Comparison of ENCODE assay signal across 9 mouse cellular contexts in genomic region chr7:118296856-118297518, GRCm38 (mm10). TPM values are rescaled to one million over a fixed set of nuclear protein-coding genes. Genes with fewer than 3 reads are reported as not detected.
DNase-seq lines count a peak whose midpoint lies in the region; ATAC-seq and TF ChIP-seq lines count a peak whose summit lies in the region.
"Had no signal": no experiment of that assay in that cellular context is flagged by ENCODE, and none has a peak within 500 bp of the region (broad histone marks: within the 10 kb centered on the region; RNA-seq: fewer than 3 reads in every experiment).

No protein-coding gene starts in this region.

- no peak overlapping the region for H3K27ac ChIP-seq in kidney, embryonic 14.5 days (ENCODE audit: low read depth, low read length)
- no peak overlapping the region for H3K27ac ChIP-seq in kidney, adult 2 months (ENCODE audit: insufficient read depth, low read depth, low read length)
- H3K27ac ChIP-seq in cerebellum, adult 2 months (ENCODE audit: insufficient read depth, low read length) = peak overlapping the region; percentile 62
- no peak overlapping the region for H3K27ac ChIP-seq in forebrain, embryonic 16.5 days (ENCODE audit: low read length)
- no peak overlapping the region for H3K27ac ChIP-seq in midbrain, embryonic 15.5 days
- H3K27ac ChIP-seq: liver, embryonic 14.5 days had no signal

- 0 out of 2 replicates have a peak overlapping the region, but pooled peaks have one; percentile 11 for H3K4me2 ChIP-seq in kidney, embryonic 14.5 days (replicated peaks; ENCODE audit: low read depth, low read length)
- peak overlapping the region; percentile 29; the same call in 1 of the 2 replicates for H3K4me2 ChIP-seq in forebrain, embryonic 16.5 days (ENCODE audit: low read length)
- H3K4me2 ChIP-seq in midbrain, embryonic 15.5 days = peak overlapping the region; percentile 40

- H3K9me3 ChIP-seq in kidney, embryonic 14.5 days (ENCODE audit: control insufficient read depth, low read length) = no peaks in the 10 kb centered on the region
- H3K9me3 ChIP-seq in forebrain, embryonic 16.5 days (ENCODE audit: control insufficient read depth, low read length) = peaks cover 3% of the 10 kb centered on the region; the same call in 1 of the 2 replicates
- no peaks in the 10 kb centered on the region for H3K9me3 ChIP-seq in midbrain, embryonic 15.5 days

- no peak for ATAC-seq in kidney, embryonic 14.5 days (ENCODE audit: low FRiP score, low TSS enrichment)
- ATAC-seq in forebrain, embryonic 16.5 days = peak; percentile 26; the same call in 1 of the 2 replicates
- peak; percentile 18 for ATAC-seq in midbrain, embryonic 15.5 days (replicated peaks)

- H3K9ac ChIP-seq in kidney, embryonic 14.5 days (ENCODE audit: low read depth, low read length) = no peak overlapping the region
- no peak overlapping the region; the same call in 1 of the 2 replicates for H3K9ac ChIP-seq in forebrain, embryonic 16.5 days (replicated peaks; ENCODE audit: low read depth, low read length)
- no peak overlapping the region for H3K9ac ChIP-seq in midbrain, embryonic 15.5 days
- H3K9ac ChIP-seq: liver, embryonic 14.5 days had no signal

- H3K4me3 ChIP-seq in kidney, embryonic 14.5 days (ENCODE audit: low read length) = no peak overlapping the region
- H3K4me3 ChIP-seq in kidney, adult 2 months (ENCODE audit: insufficient read depth, low read depth, low read length) = no peak overlapping the region
- no peak overlapping the region for H3K4me3 ChIP-seq in cerebellum, adult 2 months (replicated peaks; ENCODE audit: insufficient read depth, low read depth, low read length)
- 0 out of 2 replicates have a peak overlapping the region, but pooled peaks have one; percentile 9 for H3K4me3 ChIP-seq in forebrain, embryonic 16.5 days (replicated peaks; ENCODE audit: low read length)
- H3K4me3 ChIP-seq in midbrain, embryonic 15.5 days = 0 out of 2 replicates have a peak overlapping the region, but pooled peaks have one; percentile 15

- H3K36me3 ChIP-seq in kidney, embryonic 14.5 days (ENCODE audit: control insufficient read depth, insufficient read depth, low read length) = no peaks in the 10 kb centered on the region
- no peaks in the 10 kb centered on the region for H3K36me3 ChIP-seq in kidney, adult 2 months (ENCODE audit: control insufficient read depth, insufficient read depth, low read length)
- no peaks in the 10 kb centered on the region for H3K36me3 ChIP-seq in forebrain, embryonic 16.5 days (ENCODE audit: control insufficient read depth, insufficient read depth)
- no peaks in the 10 kb centered on the region for H3K36me3 ChIP-seq in midbrain, embryonic 15.5 days (replicated peaks)

- H3K27me3 ChIP-seq in kidney, embryonic 14.5 days (ENCODE audit: control insufficient read depth, insufficient read depth, low read length) = no peaks in the 10 kb centered on the region
- no peaks in the 10 kb centered on the region for H3K27me3 ChIP-seq in kidney, adult 2 months (replicated peaks; ENCODE audit: control insufficient read depth, insufficient read depth, low read length)
- no peaks in the 10 kb centered on the region for H3K27me3 ChIP-seq in cerebellum, adult 2 months (ENCODE audit: control insufficient read depth, insufficient read depth, low read length)
- no peaks in the 10 kb centered on the region for H3K27me3 ChIP-seq in forebrain, embryonic 16.5 days (replicated peaks; ENCODE audit: control insufficient read depth, insufficient read depth, low read length)
- no peaks in the 10 kb centered on the region for H3K27me3 ChIP-seq in midbrain, embryonic 15.5 days (replicated peaks)

- no peak for TF ChIP-seq POLR2A in kidney, adult 2 months (IDR thresholded peaks at IDR 0.05; ENCODE audit: low read depth, low read length)
- TF ChIP-seq POLR2A in cerebellum, adult 2 months (IDR thresholded peaks at IDR 0.05; ENCODE audit: borderline replicate concordance, insufficient read depth, low read length) = peak; percentile 9; the same call in 1 of the 2 replicates

- no peak for DNase-seq in kidney, adult 2 months
- DNase-seq in cerebellum, adult 2 months = peak; percentile 71 to 75
- DNase-seq in left cerebral cortex, postnatal 25 days (ENCODE audit: low spot score in 2 of 2) = no peak
- no peak for DNase-seq in gastrocnemius, adult 18-20 months (ENCODE audit: low spot score)
- DNase-seq in testis, postnatal 10 days (ENCODE audit: low spot score) = no peak

- TF ChIP-seq CTCF in kidney, adult 2 months (conservative IDR thresholded peaks at IDR 0.05; ENCODE audit: insufficient read depth, insufficient read length, low read depth, low read length) = no peak
- TF ChIP-seq CTCF in cerebellum, adult 2 months (IDR thresholded peaks at IDR 0.05; ENCODE audit: borderline replicate concordance, insufficient read depth, low read depth, low read length) = no peak

- WGBS in kidney, embryonic 14.5 days = 60% methylated on average over 14 of the region's 14 CpGs
- 71% methylated on average over 14 of the region's 14 CpGs for WGBS in kidney, adult 2 months
- 24% methylated on average over 14 of the region's 14 CpGs for WGBS in cerebellum, adult 2 months
- 59% methylated on average over 14 of the region's 14 CpGs for WGBS in forebrain, embryonic 16.5 days
- WGBS in midbrain, embryonic 15.5 days = 52% methylated on average over 14 of the region's 14 CpGs

- intact Hi-C loops in left cerebral cortex, postnatal 25 days (cut with DNase I) = loop anchor here (5.0 kb wide), 2 partner anchors 55 to 170 kb away; partner anchors contain the start of genes Arl6ip1 and Smg1

- no peaks in the 10 kb centered on the region for H3K4me1 ChIP-seq in kidney, embryonic 14.5 days (ENCODE audit: control insufficient read depth, insufficient read depth, low read length)
- no peaks in the 10 kb centered on the region for H3K4me1 ChIP-seq in kidney, adult 2 months (ENCODE audit: control insufficient read depth, insufficient read depth, low read length)
- peaks cover 5% of the 10 kb centered on the region for H3K4me1 ChIP-seq in cerebellum, adult 2 months (ENCODE audit: control insufficient read depth, insufficient read depth, low read length)
- peaks cover 3% of the 10 kb centered on the region for H3K4me1 ChIP-seq in forebrain, embryonic 16.5 days (replicated peaks; ENCODE audit: control insufficient read depth, insufficient read depth, low read length)
- H3K4me1 ChIP-seq in midbrain, embryonic 15.5 days = 0 out of 2 replicates have a peak, but pooled peaks cover 3% of the 10 kb centered on the region

RNA-seq across cellular contexts. Expression of gene Smg1, which starts 53.5 kb away (rescaled TPM):
- polyA plus RNA-seq in kidney, embryonic 14.5 days (2014; fragmentation: Nextera tagmentation; extraction: Ambion mirVana) = 17.7 and 35.3 TPM in 2 replicates
- 15.5 and 17.8 TPM in 2 replicates for polyA plus RNA-seq in kidney, adult 2 months (2012; rRNA removed)
- 118 and 139 TPM in 2 replicates for polyA plus RNA-seq in cerebellum, adult 2 months (2012; rRNA removed)
- polyA plus RNA-seq in forebrain, embryonic 16.5 days (2015; fragmentation: Nextera tagmentation; extraction: Ambion mirVana) = 21.5 and 21.6 TPM in 2 replicates
- polyA plus RNA-seq in midbrain, embryonic 15.5 days (2015; fragmentation: Nextera tagmentation; extraction: Ambion mirVana) = 22.5 and 24.5 TPM in 2 replicates
- 10 to 100 TPM; 75.0 to 76.8 TPM for total RNA-seq in left cerebral cortex, postnatal 25 days (2021)
- total RNA-seq in gastrocnemius, adult 18-20 months (2021) = 10 to 100 TPM; 19.5 to 23.6 TPM

Comparison
In these comparisons a context has a peak if more than half of its experiments do, and no peak if none do; other contexts are left out.
1. H3K4me3 ChIP-seq: peak in forebrain, embryonic 16.5 days (single experiment) and midbrain, embryonic 15.5 days (single experiment); none in kidney, embryonic 14.5 days (single experiment), kidney, adult 2 months (single experiment) and cerebellum, adult 2 months (single experiment).
2. DNase-seq: peak in cerebellum, adult 2 months (2 of 2); none in kidney, adult 2 months (single experiment), left cerebral cortex, postnatal 25 days (0 of 2), gastrocnemius, adult 18-20 months (single experiment) and testis, postnatal 10 days (single experiment).
3. Peak in every context shown above with its lines, with median percentiles within 50 percentile points of each other: H3K4me2 ChIP-seq.